Mouse (Mus musculus): ENCODE results near the gene Olfr643.

Gene Olfr643

GRCm38 (mm10) chr7:104137305-104137704 is at the start of gene Olfr643:
TSS of gene Olfr643 (minus strand) at chr7:104137405.
- no peak for ATAC-seq (ENCODE audit: low TSS enrichment)

GRCm38 (mm10) chr7:104183292-104183691 is 46.1 kb upstream of the Olfr643 start, which contains the start of gene Olfr648:
TSS of gene Olfr648 (minus strand) at chr7:104183392.
- no peak for ATAC-seq (ENCODE audit: low TSS enrichment)

- ATAC-seq (ENCODE audit: low TSS enrichment) = no peak
Measured at GRCm38 (mm10) chr7:104179074-104179473, 41.9 kb upstream of the Olfr643 start.

DNA sequence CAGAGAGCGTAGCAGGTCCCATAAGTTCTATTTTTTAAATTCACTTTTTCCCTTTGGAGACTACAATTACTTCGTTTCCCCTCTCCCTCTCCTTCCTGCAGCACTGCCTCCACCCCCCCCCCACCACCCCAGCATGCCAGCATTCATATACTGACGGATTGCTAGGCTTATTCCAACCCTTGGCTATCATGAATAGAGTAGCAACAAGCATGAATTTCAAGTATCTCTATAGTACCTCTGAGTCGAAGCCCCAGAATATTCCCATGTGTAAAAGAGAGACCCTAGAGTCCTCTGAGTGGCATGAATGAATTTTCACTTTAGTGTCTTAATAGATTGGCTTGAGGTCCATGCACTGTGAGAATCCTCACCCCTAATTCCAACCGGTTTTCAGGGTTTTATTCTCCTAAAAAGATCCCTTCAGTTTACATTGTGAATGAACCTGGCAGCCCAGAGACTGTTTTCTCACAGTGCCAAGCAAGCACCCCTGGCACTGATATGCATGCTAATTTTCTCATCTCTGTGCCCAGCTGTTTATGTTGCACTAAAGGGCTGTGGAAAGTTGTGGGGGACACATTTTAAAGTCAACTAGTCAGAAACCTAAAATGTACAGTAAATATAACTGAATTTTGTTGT is 41.3 kb upstream of the Olfr643 start:
- ATAC-seq (ENCODE audit: low TSS enrichment) = no peak

GRCm38 (mm10) chr7:104175085-104175484 is 37.9 kb upstream of the Olfr643 start:
- ATAC-seq (ENCODE audit: low TSS enrichment) = no peak

DNA sequence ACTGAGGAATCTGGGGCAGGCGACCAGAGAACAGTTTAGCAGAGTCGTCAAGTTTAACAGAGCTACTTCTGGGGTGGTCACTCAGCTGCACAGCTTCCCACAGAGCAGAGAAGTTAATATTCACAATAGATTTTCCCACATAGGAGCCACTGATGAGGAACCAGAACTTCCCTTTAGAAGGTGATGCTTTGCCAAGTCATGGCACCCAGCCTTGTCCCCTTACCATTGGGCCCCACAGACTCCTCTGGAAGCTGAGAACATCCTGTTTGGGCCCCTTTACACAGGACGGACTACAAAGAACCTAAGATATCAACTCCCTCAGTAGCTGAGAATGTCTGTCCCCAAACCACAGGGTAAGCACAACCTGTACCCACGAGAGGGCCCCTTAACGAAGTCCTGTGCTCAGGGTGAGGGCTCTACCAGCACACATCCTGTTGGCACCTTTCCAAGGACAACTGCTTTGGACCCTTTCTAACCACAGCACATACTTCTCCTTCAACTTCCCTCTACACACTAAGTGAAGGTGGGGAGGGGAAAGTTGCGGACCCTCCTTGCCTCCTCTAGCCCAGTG is 32.5 kb upstream of the Olfr643 start:
- no peak for ATAC-seq (ENCODE audit: low TSS enrichment)

GRCm38 (mm10) chr7:104167105-104167504 is 29.9 kb upstream of the Olfr643 start:
- no peak for ATAC-seq (ENCODE audit: low TSS enrichment)

- ATAC-seq (ENCODE audit: low TSS enrichment) = no peak
Measured at GRCm38 (mm10) chr7:104150456-104150855, 13.3 kb upstream of the Olfr643 start, which contains the start of gene Ubqlnl. TSS of gene Ubqlnl (minus strand) at chr7:104150556.

DNA sequence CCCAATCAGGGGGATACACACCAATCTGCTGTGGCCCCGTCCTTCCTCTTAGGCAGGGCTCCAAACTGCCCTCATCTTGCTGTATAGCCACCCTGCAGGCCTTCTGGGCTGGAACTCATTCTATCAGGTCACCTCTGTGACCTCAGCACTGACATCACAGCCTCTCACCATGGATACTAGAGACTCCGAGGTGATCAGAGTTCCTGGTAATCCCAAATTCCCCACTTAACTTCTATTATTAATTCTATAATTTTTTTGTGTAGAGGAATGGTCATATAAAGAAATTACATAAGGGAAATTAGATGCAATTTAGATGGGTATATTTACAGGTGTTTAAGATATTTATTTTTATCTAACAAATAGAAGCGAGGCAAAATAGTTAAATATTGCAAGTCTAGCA is 6.0 kb upstream of the Olfr643 start, which contains the start of gene Ubqln3:
Ubqln3 (minus strand) TSS at position 101 of the 400 bp plus-strand sequence.
- no peak for ATAC-seq (ENCODE audit: low TSS enrichment)

- no peak for ATAC-seq (ENCODE audit: low TSS enrichment)
Measured at GRCm38 (mm10) chr7:104129726-104130125, 7.5 kb downstream of the Olfr643 start, which contains the start of gene Ubqln5. TSS of gene Ubqln5 (minus strand) at chr7:104129826.

- no peak for ATAC-seq (ENCODE audit: low TSS enrichment)
Measured at GRCm38 (mm10) chr7:104104757-104104972, 32.5 kb downstream of the Olfr643 start, which contains the start of gene Olfr646. TSS of gene Olfr646 (plus strand) at chr7:104104873.

DNA sequence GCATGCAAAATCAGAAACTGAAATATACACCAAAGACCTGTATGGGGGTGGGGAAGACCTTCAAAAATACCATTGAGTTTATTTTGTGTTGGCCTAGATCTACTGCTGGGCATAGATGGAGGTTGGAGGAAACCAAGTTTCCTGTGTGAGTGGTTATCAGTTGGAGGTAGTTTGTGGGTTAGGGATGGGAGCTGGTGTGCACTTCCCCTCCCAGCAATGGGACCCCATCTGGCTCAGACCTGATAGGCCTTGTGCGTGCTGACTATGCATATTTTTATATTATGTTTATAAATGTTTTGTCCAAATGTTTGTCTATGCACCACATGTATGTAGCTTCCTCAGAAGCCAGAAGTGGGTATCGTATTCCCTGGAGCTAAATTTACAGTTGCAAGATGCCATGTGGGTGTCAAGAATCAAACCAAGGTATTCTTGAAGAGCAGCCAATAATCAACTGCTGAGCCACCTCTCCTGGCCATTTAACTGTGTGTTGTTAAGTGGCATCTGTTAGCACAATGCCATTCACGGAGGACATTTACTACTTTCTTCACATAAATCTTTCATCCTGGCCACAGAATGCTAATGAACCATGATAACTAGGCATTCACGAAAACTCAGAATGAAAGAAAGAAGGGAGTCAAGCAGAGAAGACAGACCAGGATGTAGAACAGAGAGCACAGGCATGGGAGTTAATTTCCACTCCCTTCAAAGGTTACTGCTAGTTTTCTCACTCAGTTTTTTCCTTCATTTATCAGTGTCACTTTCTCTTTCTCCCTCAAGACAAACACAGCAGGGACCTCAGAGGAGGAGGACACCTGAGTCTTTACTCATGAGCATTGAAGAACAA is 33.1 kb downstream of the Olfr643 start:
- no peak for ATAC-seq (ENCODE audit: low TSS enrichment)

GRCm38 (mm10) chr7:104085365-104085764 is 51.8 kb downstream of the Olfr643 start, which contains the start of gene Olfr645:
TSS of gene Olfr645 (minus strand) at chr7:104085465.
- no peak for ATAC-seq (ENCODE audit: low TSS enrichment)

DNA sequence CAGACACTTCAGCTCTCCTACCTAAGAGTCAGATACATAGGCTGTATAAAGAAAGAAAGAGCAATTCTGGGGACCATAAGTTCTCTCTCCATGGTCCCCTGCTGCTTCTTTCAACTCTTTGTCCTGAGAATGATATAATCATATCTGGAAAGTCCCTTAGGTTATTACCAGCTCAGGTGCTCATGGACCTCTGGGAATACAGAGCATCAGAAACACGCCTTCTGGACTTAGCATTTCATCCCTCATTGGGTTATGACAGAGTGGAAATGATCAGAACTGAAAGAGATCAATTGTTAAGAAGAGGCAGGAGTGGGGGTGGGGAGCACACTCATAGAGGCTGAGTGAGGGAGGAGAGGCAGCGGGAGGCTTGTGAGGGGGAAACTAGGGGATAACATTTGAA is 65.4 kb downstream of the Olfr643 start, which contains the start of gene Olfr644:
Olfr644 (minus strand) TSS at position 101 of the 400 bp plus-strand sequence.
- no peak for ATAC-seq (ENCODE audit: low TSS enrichment)

DNA sequence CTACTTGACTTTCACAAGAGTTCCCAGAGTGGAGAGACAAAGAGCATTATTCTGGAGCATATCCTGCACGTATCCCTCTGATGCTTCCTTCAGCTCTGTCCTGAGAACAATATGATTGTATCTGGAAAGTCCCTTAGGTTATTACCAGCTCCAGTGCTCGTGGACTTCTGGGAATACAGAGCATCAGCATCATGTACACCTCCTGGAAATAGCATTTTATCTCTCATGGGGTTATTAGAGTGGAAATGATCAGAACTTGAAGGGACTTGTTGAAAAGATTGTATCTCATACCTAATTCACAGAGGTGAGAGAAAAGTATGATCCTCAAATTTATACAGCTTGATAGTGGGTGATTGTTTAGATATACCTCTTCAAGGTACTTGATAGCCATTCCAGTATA is 75.9 kb downstream of the Olfr643 start, which contains the start of gene 4930516K23Rik:
4930516K23Rik (minus strand) TSS at position 101 of the 400 bp plus-strand sequence.
- no peak for ATAC-seq (ENCODE audit: low TSS enrichment)

DNA sequence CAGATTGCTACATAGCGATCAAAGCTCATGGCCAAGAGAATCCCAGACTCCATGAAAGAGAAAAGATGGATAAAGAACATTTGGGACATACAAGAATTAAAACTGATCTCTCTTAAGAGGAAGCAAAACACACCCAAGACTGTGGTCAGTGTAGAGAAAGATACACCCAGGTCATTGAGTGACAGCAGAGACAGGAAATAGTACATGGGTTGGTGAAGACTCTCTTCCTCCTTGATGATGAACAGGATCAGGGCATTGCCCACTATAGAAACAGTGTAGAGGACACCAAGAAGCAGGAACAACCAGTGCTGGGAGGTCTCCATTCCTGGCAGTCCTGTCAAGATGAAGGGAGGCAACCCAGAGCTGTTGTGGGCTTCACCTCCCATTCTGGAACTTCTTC is 78.0 kb downstream of the Olfr643 start:
- no peak for ATAC-seq (ENCODE audit: low TSS enrichment)

DNA sequence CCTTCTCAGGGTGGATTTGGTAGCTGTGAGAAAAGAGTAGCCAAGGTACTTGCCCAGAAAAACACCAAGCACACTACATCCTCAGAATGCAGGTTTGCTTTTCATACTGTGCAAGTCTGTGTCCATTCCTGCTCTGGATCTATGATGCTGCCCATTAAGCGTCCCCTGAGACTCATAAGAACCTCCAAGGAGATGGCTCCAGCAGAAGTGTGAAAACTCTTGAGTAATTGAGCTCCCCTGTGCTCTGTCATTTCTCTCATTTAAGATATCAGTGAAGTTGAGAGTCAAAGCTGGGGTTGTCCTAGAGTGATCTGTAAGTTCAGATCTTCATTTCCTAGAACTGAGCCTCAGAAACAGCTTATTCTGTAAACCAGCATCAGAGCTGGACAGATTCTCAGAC is 84.6 kb downstream of the Olfr643 start, which contains the start of gene Olfr642:
Olfr642 (minus strand) TSS at position 101 of the 400 bp plus-strand sequence.
- ATAC-seq (ENCODE audit: low TSS enrichment) = no peak

DNA sequence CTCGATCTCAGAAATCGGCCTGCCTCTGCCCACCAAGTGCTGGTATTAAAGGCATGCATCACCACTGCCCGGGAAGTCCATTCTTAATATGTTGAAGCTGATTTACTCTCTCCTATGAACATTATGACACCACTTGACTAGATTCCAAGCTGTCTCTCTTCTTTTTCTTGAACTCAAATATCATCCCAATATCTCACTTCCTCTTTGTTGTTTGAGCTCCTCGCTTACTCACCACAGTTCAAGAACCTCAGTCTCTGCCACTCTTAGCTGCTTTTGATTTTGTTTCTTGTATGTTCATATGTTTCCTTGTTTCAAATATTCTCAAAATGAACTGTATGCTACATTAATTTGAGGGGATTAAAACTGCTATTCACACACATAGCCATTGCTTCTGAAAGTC is 86.5 kb downstream of the Olfr643 start:
- no peak for ATAC-seq (ENCODE audit: low TSS enrichment)

DNA sequence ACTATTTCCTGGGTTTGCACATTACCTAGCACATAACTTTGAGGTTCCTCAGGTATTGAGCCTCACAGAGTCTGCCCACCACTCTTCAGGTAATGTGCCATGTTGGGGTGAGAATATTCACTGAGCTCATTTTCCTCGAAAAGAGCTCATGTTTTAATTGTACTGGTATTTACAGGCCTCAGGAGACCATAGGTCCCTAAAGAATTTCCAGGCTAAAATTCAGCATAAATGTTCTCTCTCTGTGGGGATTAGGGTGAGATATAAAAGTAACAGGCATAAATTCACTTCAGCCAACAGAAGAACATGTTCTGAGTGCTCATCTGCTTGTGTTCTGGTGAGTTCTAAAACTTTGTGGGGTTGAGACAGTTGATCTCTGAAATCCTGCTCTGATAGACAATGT is 102.1 kb downstream of the Olfr643 start, which contains the start of gene Olfr641:
Olfr641 (plus strand) TSS at position 301 of the 400 bp plus-strand sequence.
- no peak for ATAC-seq (ENCODE audit: low TSS enrichment)

- no peak for ATAC-seq (ENCODE audit: low TSS enrichment)
Measured at GRCm38 (mm10) chr7:104026978-104027377, 110.2 kb downstream of the Olfr643 start.

DNA sequence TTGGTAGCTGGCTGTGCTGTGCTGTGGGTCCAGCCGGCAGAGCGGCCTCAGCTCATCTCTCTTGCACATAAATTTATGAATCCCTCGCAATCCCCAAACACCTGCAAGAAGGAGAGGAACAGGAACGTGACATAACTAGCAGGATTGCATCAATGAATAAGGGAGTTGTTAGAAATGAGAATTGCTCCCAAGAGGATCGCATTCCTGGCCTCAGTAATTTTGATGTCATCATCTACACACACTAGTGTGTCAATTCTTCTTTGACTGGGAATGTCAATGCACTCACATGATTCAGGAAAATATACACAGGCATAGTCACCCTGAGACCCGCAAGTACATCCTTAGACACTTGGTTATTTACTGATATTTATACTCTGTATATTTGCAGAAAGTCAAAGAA is 111.7 kb downstream of the Olfr643 start, which contains the start of gene Olfr640:
Olfr640 (minus strand) TSS at position 101 of the 400 bp plus-strand sequence.
- ATAC-seq (ENCODE audit: low TSS enrichment) = no peak

- no peak for ATAC-seq (ENCODE audit: low TSS enrichment)
Measured at GRCm38 (mm10) chr7:104021651-104022050, 115.6 kb downstream of the Olfr643 start.

Data from frontal cortex, adult (tissue).